Mouse (Mus musculus): ENCODE measurements at regions not wholly inside any gene's neighbourhood (a gene's known extent, or its start where the extent isn't known, plus 50 kb on each side); places are given as distances from the start of the nearest gene placed in this dataset.

GRCm38 (mm10) chr1:128824235-128824634, 232.1 kb upstream of the Cxcr4 start:
- peak; percentile 9 for DNase-seq

GRCm38 (mm10) chr1:128821991-128822390, 229.9 kb upstream of the Cxcr4 start:
- no peak for DNase-seq

- DNase-seq: no peak
Measured at GRCm38 (mm10) chr1:128820527-128820926, 228.4 kb upstream of the Cxcr4 start.

GRCm38 (mm10) chr1:128819611-128820010, 227.5 kb upstream of the Cxcr4 start:
- no peak for DNase-seq

GRCm38 (mm10) chr1:128813379-128813778, 221.3 kb upstream of the Cxcr4 start:
- DNase-seq: no peak

- DNase-seq: no peak
Measured at GRCm38 (mm10) chr1:128810860-128811259, 218.8 kb upstream of the Cxcr4 start.

GRCm38 (mm10) chr1:128810094-128810493, 218.0 kb upstream of the Cxcr4 start:
- DNase-seq: no peak

GRCm38 (mm10) chr1:128809601-128810000, 217.5 kb upstream of the Cxcr4 start:
- DNase-seq: no peak

GRCm38 (mm10) chr1:128808599-128808998, 216.5 kb upstream of the Cxcr4 start:
- DNase-seq: no peak

GRCm38 (mm10) chr1:128805687-128806653, 213.9 kb upstream of the Cxcr4 start:
- no peak for DNase-seq

- DNase-seq: no peak
Measured at GRCm38 (mm10) chr1:128803433-128804060, 211.5 kb upstream of the Cxcr4 start.

- DNase-seq: no peak
Measured at GRCm38 (mm10) chr1:128803058-128803432, 211.0 kb upstream of the Cxcr4 start.

GRCm38 (mm10) chr1:128798721-128799120, 206.6 kb upstream of the Cxcr4 start:
- no peak for DNase-seq

- no peak for DNase-seq
Measured at GRCm38 (mm10) chr1:128795654-128796053, 203.6 kb upstream of the Cxcr4 start.

GRCm38 (mm10) chr1:128790881-128791280, 198.8 kb upstream of the Cxcr4 start:
- DNase-seq: no peak

GRCm38 (mm10) chr1:128789567-128790335, 197.7 kb upstream of the Cxcr4 start:
- DNase-seq: no peak

- DNase-seq: no peak
Measured at GRCm38 (mm10) chr1:128788227-128788626, 196.1 kb upstream of the Cxcr4 start.

- DNase-seq: no peak
Measured at GRCm38 (mm10) chr1:128786941-128787569, 195.0 kb upstream of the Cxcr4 start.

- no peak for DNase-seq
Measured at GRCm38 (mm10) chr1:128782286-128782685, 190.2 kb upstream of the Cxcr4 start.

- no peak for DNase-seq
Measured at GRCm38 (mm10) chr1:128781871-128782270, 189.8 kb upstream of the Cxcr4 start.

- DNase-seq: no peak
Measured at GRCm38 (mm10) chr1:128781311-128781710, 189.2 kb upstream of the Cxcr4 start.

GRCm38 (mm10) chr1:128779586-128780158, 187.6 kb upstream of the Cxcr4 start:
- no peak for DNase-seq

- no peak for DNase-seq
Measured at GRCm38 (mm10) chr1:128772440-128772839, 180.3 kb upstream of the Cxcr4 start.
